Mouse (Mus musculus) frontal cortex, adult 2 months (tissue): ENCODE data around the gene Olfr498. TPM values are rescaled to one million over a fixed set of nuclear protein-coding genes. Genes with fewer than 3 reads are reported as not detected.

Source experiments
- DNase-seq, 2 experiments: peaks; one replicate each; pipeline ENCODE4 v3.0.0; 2022; ENCODE audit warnings: low spot score in 1 of 2; ENCODE audit errors: extremely low spot score in 1 of 2
- polyA plus RNA-seq: library from polyadenylated mRNA; depleted of rRNA; stranded (reverse); fragments of >200 nt; gene quantifications from 2 replicates; pipeline ENCODE4 v1.2.3, GENCODE M21; 2012; rRNA removed

Olfr498 gene
- not detected in 2 replicates for polyA plus RNA-seq

DNA sequence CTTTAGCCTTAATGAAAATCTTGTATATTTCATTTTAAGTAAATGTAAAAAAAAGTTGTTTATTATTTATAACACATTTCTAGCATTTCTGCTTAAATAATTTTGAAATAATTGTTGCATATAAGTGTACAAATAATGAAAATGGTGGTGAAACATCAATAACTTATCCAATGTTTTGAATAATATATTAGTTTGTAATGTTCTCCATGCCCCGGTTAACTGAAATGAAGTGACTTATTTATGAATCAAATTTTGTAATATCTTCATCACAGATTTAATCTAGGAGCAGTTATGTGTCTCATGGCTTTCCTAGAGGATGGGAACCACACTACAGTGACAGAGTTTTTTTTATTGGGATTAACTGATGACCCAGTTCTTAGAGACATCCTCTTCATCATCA is at the start of gene Olfr498:
Gene Olfr498 (plus strand): TSS at position 301 of the 400 bp plus-strand sequence.
- no peak for DNase-seq

- DNase-seq = no peak
These were observed 45.0 kb upstream of the Olfr498 start, which contains the start of gene Olfr497 for GRCm38 (mm10) chr7:108420121-108420520. Gene Olfr497, plus strand, starts transcription at chr7:108420421.

Other genes starting within 250 kb of the Olfr498 start
- gene Olfr488, start 207.0 kb upstream of the Olfr498 start, polyA plus RNA-seq = not detected in 2 replicates
- not detected in 2 replicates for gene Olfr490, start 176.4 kb upstream of the Olfr498 start, polyA plus RNA-seq
- not detected in 2 replicates for gene Olfr491, start 151.9 kb upstream of the Olfr498 start, polyA plus RNA-seq
- not detected in 2 replicates for gene Olfr492, start 141.7 kb upstream of the Olfr498 start, polyA plus RNA-seq
- not detected in 2 replicates for gene Olfr493, start 118.3 kb upstream of the Olfr498 start, polyA plus RNA-seq
- not detected in 2 replicates for gene Olfr494, start 100.0 kb upstream of the Olfr498 start, polyA plus RNA-seq
- not detected in 2 replicates for gene Olfr495, start 72.2 kb upstream of the Olfr498 start, polyA plus RNA-seq
- gene Olfr497, start 44.9 kb upstream of the Olfr498 start, polyA plus RNA-seq = not detected in 2 replicates
- gene Olfr502, start 59.7 kb downstream of the Olfr498 start, polyA plus RNA-seq = 0.13 TPM in 1 of 2 replicates, not detected in the other
- gene Olfr503, start 79.2 kb downstream of the Olfr498 start, polyA plus RNA-seq = not detected in 2 replicates
- gene Olfr504, start 100.5 kb downstream of the Olfr498 start, polyA plus RNA-seq = not detected in 2 replicates
- gene Olfr506, start 145.5 kb downstream of the Olfr498 start, polyA plus RNA-seq = not detected in 2 replicates
- not detected in 2 replicates for gene Olfr507, start 156.5 kb downstream of the Olfr498 start, polyA plus RNA-seq
- not detected in 2 replicates for gene Olfr508, start 164.7 kb downstream of the Olfr498 start, polyA plus RNA-seq
- 0.08 TPM in 1 of 2 replicates, not detected in the other for gene Olfr509, start 186.6 kb downstream of the Olfr498 start, polyA plus RNA-seq
- gene Olfr510, start 201.1 kb downstream of the Olfr498 start, polyA plus RNA-seq = 0.10 TPM in 1 of 2 replicates, not detected in the other
- not detected in 2 replicates for gene Olfr512, start 248.0 kb downstream of the Olfr498 start, polyA plus RNA-seq